Mouse (Mus musculus) urinary bladder, adult 2 months (tissue): ENCODE results near the gene Nectin4. TPM values are rescaled to one million over a fixed set of nuclear protein-coding genes. Genes with fewer than 3 reads are reported as not detected.
A peak's percentile ranks its signal among the peaks of the same experiment; 100 is the strongest.

ENCODE experiments used
- DNase-seq: peaks from one replicate; pipeline ENCODE4 v3.0.0; 2022; ENCODE audit warnings: low spot score
- polyA plus RNA-seq: library from polyadenylated mRNA; depleted of rRNA; stranded (reverse); fragments of >200 nt; gene quantifications from 2 replicates; pipeline ENCODE4 v1.2.3, GENCODE M21; 2012

Gene Nectin4
- polyA plus RNA-seq, 1 experiment = 39.2 TPM

GRCm38 (mm10) chr1:171358421-171358820 is 11.5 kb upstream of the Nectin4 start:
- no peak for DNase-seq

- DNase-seq = no peak
Measured at GRCm38 (mm10) chr1:171360253-171360652, 9.6 kb upstream of the Nectin4 start.

- no peak for DNase-seq
Measured at GRCm38 (mm10) chr1:171360656-171361055, 9.2 kb upstream of the Nectin4 start, which contains the start of gene Klhdc9. TSS of gene Klhdc9 (minus strand) at chr1:171360798.

GRCm38 (mm10) chr1:171361106-171362103 is 8.5 kb upstream of the Nectin4 start:
- DNase-seq = no peak

GRCm38 (mm10) chr1:171365934-171366333 is 4.0 kb upstream of the Nectin4 start:
- DNase-seq = no peak

GRCm38 (mm10) chr1:171372880-171373279 is 3.0 kb downstream of the Nectin4 start:
- no peak for DNase-seq

- no peak for DNase-seq
Measured at GRCm38 (mm10) chr1:171373946-171374345, 4.0 kb downstream of the Nectin4 start.

- DNase-seq = peak; percentile 68
Measured at GRCm38 (mm10) chr1:171375646-171376097, 5.8 kb downstream of the Nectin4 start.

GRCm38 (mm10) chr1:171378298-171378697 is 8.4 kb downstream of the Nectin4 start:
- DNase-seq = no peak

- no peak for DNase-seq
Measured at GRCm38 (mm10) chr1:171379935-171380599, 10.2 kb downstream of the Nectin4 start.

- DNase-seq = no peak
Measured at GRCm38 (mm10) chr1:171382096-171382620, 12.3 kb downstream of the Nectin4 start.

GRCm38 (mm10) chr1:171384361-171384760 is 14.5 kb downstream of the Nectin4 start:
- DNase-seq = peak; percentile 76

GRCm38 (mm10) chr1:171385171-171385570 is 15.3 kb downstream of the Nectin4 start:
- no peak for DNase-seq

- no peak for DNase-seq
Measured at GRCm38 (mm10) chr1:171387099-171387498, 17.2 kb downstream of the Nectin4 start.

GRCm38 (mm10) chr1:171388376-171389102 is 18.6 kb downstream of the Nectin4 start, which contains the start of gene Arhgap30:
TSS of gene Arhgap30 (plus strand) at chr1:171388954.
- no peak for DNase-seq

- no peak for DNase-seq
Measured at GRCm38 (mm10) chr1:171390101-171390500, 20.2 kb downstream of the Nectin4 start.

- no peak for DNase-seq
Measured at GRCm38 (mm10) chr1:171401821-171402220, 31.9 kb downstream of the Nectin4 start.

GRCm38 (mm10) chr1:171402991-171403390 is 33.1 kb downstream of the Nectin4 start:
- no peak for DNase-seq

GRCm38 (mm10) chr1:171407263-171407662 is 37.4 kb downstream of the Nectin4 start:
- no peak for DNase-seq

- no peak for DNase-seq
Measured at GRCm38 (mm10) chr1:171410231-171410630, 40.3 kb downstream of the Nectin4 start.

- peak; percentile 93 for DNase-seq
Measured at GRCm38 (mm10) chr1:171410947-171411484, 41.1 kb downstream of the Nectin4 start, which contains the start of gene Usf1. TSS of gene Usf1 (plus strand) at chr1:171411313.
